In genomic region chr15:80602487-80602886, GRCm38 (mm10) we compare ENCODE assay signal across 21 mouse cellular contexts. TPM values are rescaled to one million over a fixed set of nuclear protein-coding genes. Genes with fewer than 3 reads are reported as not detected.
A peak's percentile ranks its signal among the peaks of the same experiment; 100 is the strongest.
DNase-seq lines count a peak whose midpoint lies in the region; TF ChIP-seq lines count a peak whose summit lies in the region.
"Had no signal": no experiment of that assay in that cellular context is flagged by ENCODE, and none has a peak within 500 bp of the region (broad histone marks: within the 10 kb centered on the region; RNA-seq: fewer than 3 reads in every experiment).

No protein-coding gene starts in this region.

- peaks cover 12 to 60% of the 10 kb centered on the region in 2 experiments; a peak in 3 of 4 replicates for H3K4me1 ChIP-seq in CH12.LX (ENCODE audit: control insufficient read depth in 1 of 2, insufficient read depth in 2 of 2)
- H3K4me1 ChIP-seq in small intestine, adult 2 months (ENCODE audit: control insufficient read depth, insufficient read depth, insufficient read length, low read length) = peaks cover 2% of the 10 kb centered on the region; the same call in 1 of the 2 replicates
- H3K4me1 ChIP-seq: embryonic facial prominence, embryonic 12.5 days had no signal

- H3K9me3 ChIP-seq in CH12.LX (replicated peaks; ENCODE audit: low read length) = peaks cover 3% of the 10 kb centered on the region
- H3K9me3 ChIP-seq: heart, embryonic 12.5 days; kidney, embryonic 15.5 days; midbrain, embryonic 10.5 days had no signal

- peak overlapping the region; percentile 60 for H3K4me2 ChIP-seq in CH12.LX (ENCODE audit: insufficient read depth, low read depth, poor library complexity, severe bottlenecking)
- H3K4me2 ChIP-seq: embryonic facial prominence, embryonic 12.5 days; heart, embryonic 12.5 days; kidney, embryonic 15.5 days; limb, embryonic 12.5 days had no signal

- WGBS in small intestine, adult 2 months = 81% methylated on average over 7 of the region's 7 CpGs

- 0 out of 2 replicates have a peak overlapping the region, but pooled peaks have one; percentile 6 for H3K9ac ChIP-seq in CH12.LX (ENCODE audit: insufficient read depth, low read depth)
- H3K9ac ChIP-seq: embryonic facial prominence, embryonic 12.5 days; heart, embryonic 12.5 days; kidney, embryonic 15.5 days; limb, embryonic 12.5 days; liver, embryonic 14.5 days had no signal

- dilution Hi-C loops in CH12.LX (cut with MboI; ENCODE audit: extremely low pct_ligation_motif_present, extremely low pct_unique_long_range_greater_than_20kb, low sequenced_read_pairs) = no loop called here

- 0 out of 2 replicates have a peak, but pooled peaks have one; percentile 16 for TF ChIP-seq EP300 in CH12.LX (IDR thresholded peaks at IDR 0.05; ENCODE audit: low read length)

- TF ChIP-seq POLR2A in CH12.LX (IDR thresholded peaks at IDR 0.05; ENCODE audit: low read depth, low read length) = no peak
- no peak for TF ChIP-seq POLR2A in small intestine, adult 2 months (IDR thresholded peaks at IDR 0.05; ENCODE audit: low read depth, low read length)

- in situ Hi-C loops in CH12.LX (cut with MboI; ENCODE audit: low pct_ligation_motif_present, low pct_unique_long_range_greater_than_20kb, low sequenced_read_pairs) = no loop called here

- no peaks in the 10 kb centered on the region for H3K79me2 ChIP-seq in CH12.LX (replicated peaks; ENCODE audit: control insufficient read depth, extremely low read depth, insufficient read depth, poor library complexity, severe bottlenecking)

- no peak for TF ChIP-seq RAD21 in CH12.LX (IDR thresholded peaks at IDR 0.05; ENCODE audit: low read depth, low read length)

- TF ChIP-seq CTCF in CH12.LX (conservative IDR thresholded peaks at IDR 0.05 in 1 of 2, IDR thresholded peaks at IDR 0.05 in 1 of 2; ENCODE audit: low read depth in 2 of 2, low read length in 2 of 2) = no peak
- TF ChIP-seq CTCF in small intestine, adult 2 months (IDR thresholded peaks at IDR 0.05; ENCODE audit: extremely low read depth, insufficient read length, insufficient replicate concordance, low read depth, low read length) = no peak

- no peak overlapping the region for H3K4me3 ChIP-seq in CH12.LX (replicated peaks in 1 of 3; ENCODE audit: low read depth in 2 of 3, low read length in 2 of 3, poor library complexity in 1 of 3)
- H3K4me3 ChIP-seq in small intestine, adult 2 months (ENCODE audit: low read depth, low read length) = no peak overlapping the region
- H3K4me3 ChIP-seq: embryonic facial prominence, embryonic 12.5 days; heart, embryonic 12.5 days; kidney, embryonic 15.5 days; limb, embryonic 12.5 days; midbrain, embryonic 10.5 days had no signal

- no peaks in the 10 kb centered on the region for H3K27me3 ChIP-seq in CH12.LX (replicated peaks)
- H3K27me3 ChIP-seq in small intestine, adult 2 months (ENCODE audit: control insufficient read depth, insufficient read depth, low read length) = no peaks in the 10 kb centered on the region
- H3K27me3 ChIP-seq: embryonic facial prominence, embryonic 12.5 days; heart, embryonic 12.5 days; kidney, embryonic 15.5 days; limb, embryonic 12.5 days had no signal

- peak overlapping the region; percentile 2; the same call in 1 of the 2 replicates for H3K27ac ChIP-seq in CH12.LX (ENCODE audit: insufficient read depth, low read depth)
- H3K27ac ChIP-seq in small intestine, adult 2 months (ENCODE audit: insufficient read depth, low read depth, low read length) = 0 out of 2 replicates have a peak overlapping the region, but pooled peaks have one; percentile 12
- H3K27ac ChIP-seq: kidney, embryonic 15.5 days; liver, embryonic 14.5 days; midbrain, embryonic 10.5 days had no signal

- no peaks in the 10 kb centered on the region for H3K36me3 ChIP-seq in CH12.LX (replicated peaks in 1 of 2; ENCODE audit: control insufficient read depth in 1 of 2, insufficient read depth in 1 of 2, low read length in 1 of 2)
- no peaks in the 10 kb centered on the region for H3K36me3 ChIP-seq in small intestine, adult 2 months (ENCODE audit: control insufficient read depth, insufficient read depth, low read length)
- H3K36me3 ChIP-seq: embryonic facial prominence, embryonic 12.5 days; heart, embryonic 12.5 days; kidney, embryonic 15.5 days; limb, embryonic 12.5 days; midbrain, embryonic 10.5 days had no signal

- DNase-seq in lung, postnatal 25 days (ENCODE audit: low spot score) = peak; percentile 35
- no peak for DNase-seq in lung, postnatal 14 days
- DNase-seq in A20 (ENCODE audit: low read depth, low spot score) (peak; percentile 74), CH12.LX (ENCODE audit: extremely low read depth) (peak; percentile 59)
- DNase-seq in kidney, adult 9 months = no peak
- no peak for DNase-seq in frontal cortex, postnatal 10 days (ENCODE audit: low spot score in 2 of 2)
- DNase-seq: cerebellum, postnatal 25 days; heart, postnatal 36 days; lung, postnatal 10 days; right cerebral cortex, postnatal 25 days had no signal

TF ChIP-seq in CH12.LX, 34 proteins besides CTCF, POLR2A, EP300 and RAD21:
- peak; percentile 37; the same call in 1 of the 2 replicates for TF ChIP-seq IRF4 (IDR thresholded peaks at IDR 0.05; ENCODE audit: low read depth, low read length)
- no peak for TF ChIP-seq MAFK (IDR thresholded peaks at IDR 0.05; ENCODE audit: insufficient replicate concordance, low read length)
- TF ChIP-seq ETS1 (conservative IDR thresholded peaks at IDR 0.05; ENCODE audit: low read depth, low read length) = peak; percentile 51
- no peak for TF ChIP-seq ZC3H11A (IDR thresholded peaks at IDR 0.05; ENCODE audit: low read depth, low read length)
- no peak for TF ChIP-seq MAX (IDR thresholded peaks at IDR 0.05; ENCODE audit: low read length)
- peak; percentile 34; the same call in 1 of the 2 replicates for TF ChIP-seq BHLHE40 (IDR thresholded peaks at IDR 0.05; ENCODE audit: low read depth, low read length)
- peak; percentile 82 for TF ChIP-seq MEF2A (IDR thresholded peaks at IDR 0.05; ENCODE audit: borderline replicate concordance, low read depth, low read length)
- TF ChIP-seq ZMIZ1 (IDR thresholded peaks at IDR 0.05; ENCODE audit: low read depth, low read length) = no peak

RNA-seq across cellular contexts. Expression of gene Grap2, which starts 30.1 kb away (rescaled TPM):
- total RNA-seq in CH12.LX (2012; rRNA removed) (1.5 TPM in 2 replicates), CH12.LX (2014; rRNA removed) (5.0 and 6.3 TPM in 2 replicates)
- polyA plus RNA-seq in CH12.LX (2012; ENCODE audit: insufficient read length, low read depth) = 5.8 and 6.2 TPM in 2 replicates
- polyA plus RNA-seq in small intestine, adult 2 months (2012; rRNA removed) = 1.6 and 3.1 TPM in 2 replicates

RNA-seq across cellular contexts. Expression of gene Enthd1, which starts 37.5 kb away (rescaled TPM):
- total RNA-seq in CH12.LX (2012; rRNA removed) (not detected in 2 replicates), CH12.LX (2014; rRNA removed) (not detected in 2 replicates)
- polyA plus RNA-seq in CH12.LX (2012; ENCODE audit: insufficient read length, low read depth) = not detected in 2 replicates
- not detected in 2 replicates for polyA plus RNA-seq in small intestine, adult 2 months (2012; rRNA removed)
- total RNA-seq: adrenal gland, postnatal 4 days; heart, postnatal 36 days; layer of hippocampus, adult 8-10 months; left cerebral cortex, adult 8-10 months had no signal
- polyA plus RNA-seq: embryonic facial prominence, embryonic 12.5 days; heart, embryonic 12.5 days; kidney, embryonic 15.5 days; limb, embryonic 12.5 days; liver, embryonic 14.5 days; midbrain, embryonic 10.5 days; neural tube, embryonic 11.5 days had no signal

Comparison
In these comparisons a context has a peak if more than half of its experiments do, and no peak if none do; other contexts are left out.
1. DNase-seq: peak in lung, postnatal 25 days (single experiment), A20 (single experiment) and CH12.LX (single experiment); none in lung, postnatal 14 days (single experiment), kidney, adult 9 months (single experiment) and frontal cortex, postnatal 10 days (0 of 2).